Comparison of ENCODE assay signal across 12 mouse cellular contexts in genomic region chr11:106122221-106122620, GRCm38 (mm10). TPM values are rescaled to one million over a fixed set of nuclear protein-coding genes. Genes with fewer than 3 reads are reported as not detected.
DNase-seq lines count a peak whose midpoint lies in the region; ATAC-seq lines count a peak whose summit lies in the region.
"Had no signal": no experiment of that assay in that cellular context is flagged by ENCODE, and none has a peak within 500 bp of the region (broad histone marks: within the 10 kb centered on the region; RNA-seq: fewer than 3 reads in every experiment).

No protein-coding gene starts in this region.

- no peaks in the 10 kb centered on the region for H3K9me3 ChIP-seq in heart, embryonic 12.5 days (replicated peaks)
- H3K9me3 ChIP-seq in lung, embryonic 15.5 days: no peaks in the 10 kb centered on the region
- H3K9me3 ChIP-seq in embryonic facial prominence, embryonic 10.5 days: no peaks in the 10 kb centered on the region

- H3K4me3 ChIP-seq in heart, embryonic 12.5 days: no peak overlapping the region
- H3K4me3 ChIP-seq in lung, embryonic 15.5 days: no peak overlapping the region
- H3K4me3 ChIP-seq in embryonic facial prominence, embryonic 10.5 days: no peak overlapping the region

- peaks cover 61% of the 10 kb centered on the region for H3K36me3 ChIP-seq in heart, embryonic 12.5 days
- peaks cover 59% of the 10 kb centered on the region for H3K36me3 ChIP-seq in lung, embryonic 15.5 days
- H3K36me3 ChIP-seq in embryonic facial prominence, embryonic 10.5 days (replicated peaks): peaks cover 91% of the 10 kb centered on the region

- no peak overlapping the region for H3K9ac ChIP-seq in heart, embryonic 12.5 days
- no peak overlapping the region for H3K9ac ChIP-seq in lung, embryonic 15.5 days

- H3K27ac ChIP-seq in heart, embryonic 12.5 days (ENCODE audit: poor library complexity, severe bottlenecking): peak overlapping the region; percentile 34; the same call in 1 of the 2 replicates
- peak overlapping the region; percentile 35 for H3K27ac ChIP-seq in lung, embryonic 15.5 days
- H3K27ac ChIP-seq in embryonic facial prominence, embryonic 10.5 days (replicated peaks): no peak overlapping the region

- 87% methylated on average over 5 of the region's 5 CpGs for WGBS in heart, embryonic 12.5 days
- 95% methylated on average over 5 of the region's 5 CpGs for WGBS in lung, embryonic 15.5 days
- WGBS in embryonic facial prominence, embryonic 10.5 days: 94% methylated on average over 5 of the region's 5 CpGs

- H3K4me1 ChIP-seq in heart, embryonic 12.5 days (replicated peaks): peaks cover 4% of the 10 kb centered on the region; the same call in 1 of the 2 replicates
- no peaks in the 10 kb centered on the region for H3K4me1 ChIP-seq in lung, embryonic 15.5 days
- no peaks in the 10 kb centered on the region for H3K4me1 ChIP-seq in embryonic facial prominence, embryonic 10.5 days

- no peaks in the 10 kb centered on the region for H3K27me3 ChIP-seq in heart, embryonic 12.5 days (replicated peaks)
- H3K27me3 ChIP-seq in lung, embryonic 15.5 days: no peaks in the 10 kb centered on the region
- no peaks in the 10 kb centered on the region for H3K27me3 ChIP-seq in embryonic facial prominence, embryonic 10.5 days (replicated peaks; ENCODE audit: low read depth, poor library complexity, severe bottlenecking)

- ATAC-seq in heart, embryonic 12.5 days (ENCODE audit: insufficient number of reproducible peaks, low FRiP score): no peak
- no peak for ATAC-seq in lung, embryonic 15.5 days (ENCODE audit: borderline replicate concordance, extremely low read depth, low FRiP score, low TSS enrichment)
- peak; percentile 3 to 37; a peak in 1 of 4 replicates for ATAC-seq in hematopoietic stem cell, adult 5-6 weeks (replicated peaks in 1 of 2; ENCODE audit: insufficient read depth in 1 of 2, low FRiP score in 2 of 2, low TSS enrichment in 1 of 2, low read depth in 1 of 2, poor library complexity in 2 of 2, severe bottlenecking in 2 of 2)

- H3K4me2 ChIP-seq in heart, embryonic 12.5 days: no peak overlapping the region
- H3K4me2 ChIP-seq in lung, embryonic 15.5 days: no peak overlapping the region

- no peak for DNase-seq in heart, adult 9 months (ENCODE audit: low spot score in 2 of 2)
- no peak for DNase-seq in lung, postnatal 25 days (ENCODE audit: low spot score)
- peak; percentile 28 for DNase-seq in naive thymus-derived CD4-positive, alpha-beta T cell, adult 2 months (ENCODE audit: low read depth)
- no peak for DNase-seq in cerebellum, postnatal 14 days
- DNase-seq in embryonic facial prominence, embryonic 10.5 days (ENCODE audit: low spot score): no peak
- DNase-seq: cerebellum, adult 9-11 months had no signal

RNA-seq across cellular contexts. Expression of gene Map3k3, which starts 37.8 kb away (rescaled TPM):
- polyA plus RNA-seq in heart, embryonic 12.5 days (2016; fragmentation: Nextera tagmentation; extraction: Ambion mirVana): 35.0 and 35.3 TPM in 2 replicates
- 22.6 and 28.2 TPM in 2 replicates for polyA plus RNA-seq in lung, embryonic 15.5 days (2015; fragmentation: Nextera tagmentation; extraction: Ambion mirVana)
- total RNA-seq in hematopoietic stem cell, adult 5-6 weeks (2017): 37.0 and 42.3 TPM in 2 replicates
- polyA plus RNA-seq in embryonic facial prominence, embryonic 10.5 days (2016; fragmentation: Nextera tagmentation; extraction: Ambion mirVana): 20.9 and 23.9 TPM in 2 replicates

RNA-seq across cellular contexts. Expression of gene Gm10840, which starts 38.4 kb away (rescaled TPM):
- polyA plus RNA-seq in heart, embryonic 12.5 days (2016; fragmentation: Nextera tagmentation; extraction: Ambion mirVana): not detected in 2 replicates
- polyA plus RNA-seq in lung, embryonic 15.5 days (2015; fragmentation: Nextera tagmentation; extraction: Ambion mirVana): not detected in 2 replicates
- 13.6 TPM in 1 of 2 replicates, not detected in the other for total RNA-seq in hematopoietic stem cell, adult 5-6 weeks (2017)
- 1.5 TPM in 1 of 2 replicates, not detected in the other for polyA plus RNA-seq in embryonic facial prominence, embryonic 10.5 days (2016; fragmentation: Nextera tagmentation; extraction: Ambion mirVana)
- total RNA-seq: adrenal gland, postnatal 4 days had no signal
- polyA plus RNA-seq: C2C12; intestine, embryonic 14.5 days had no signal

RNA-seq across cellular contexts. Expression of gene Limd2, which starts 38.4 kb away (rescaled TPM):
- 125 and 135 TPM in 2 replicates for polyA plus RNA-seq in heart, embryonic 12.5 days (2016; fragmentation: Nextera tagmentation; extraction: Ambion mirVana)
- polyA plus RNA-seq in lung, embryonic 15.5 days (2015; fragmentation: Nextera tagmentation; extraction: Ambion mirVana): 237 and 246 TPM in 2 replicates
- 39.7 and 57.2 TPM in 2 replicates for total RNA-seq in hematopoietic stem cell, adult 5-6 weeks (2017)
- polyA plus RNA-seq in embryonic facial prominence, embryonic 10.5 days (2016; fragmentation: Nextera tagmentation; extraction: Ambion mirVana): 445 and 476 TPM in 2 replicates

RNA-seq across cellular contexts. Expression of gene Taco1, which starts 56.4 kb away (rescaled TPM):
- polyA plus RNA-seq in heart, embryonic 12.5 days (2016; fragmentation: Nextera tagmentation; extraction: Ambion mirVana): 9.0 and 11.8 TPM in 2 replicates
- polyA plus RNA-seq in lung, embryonic 15.5 days (2015; fragmentation: Nextera tagmentation; extraction: Ambion mirVana): 9.0 and 10.1 TPM in 2 replicates
- total RNA-seq in hematopoietic stem cell, adult 5-6 weeks (2017): 10.2 and 12.8 TPM in 2 replicates
- polyA plus RNA-seq in embryonic facial prominence, embryonic 10.5 days (2016; fragmentation: Nextera tagmentation; extraction: Ambion mirVana): 12.7 and 13.8 TPM in 2 replicates

Comparison
In these comparisons a context has a peak if more than half of its experiments do, and no peak if none do; other contexts are left out.
1. ATAC-seq: peak in hematopoietic stem cell, adult 5-6 weeks (2 of 2); none in heart, embryonic 12.5 days (single experiment) and lung, embryonic 15.5 days (single experiment).